Mouse (Mus musculus): ENCODE results near the gene Gm21708.
"Not testable (repeated sequence)": the region's sequence is repeated elsewhere in the genome, so short reads cannot be mapped to it uniquely, and the experiment has no call there.

The Gm21708 gene

GRCm38 (mm10) chrY:3410067-3410466 is at the start of gene Gm21708, which contains the start of gene Gm21704:
Gene Gm21708, minus strand, starts transcription at chrY:3410167.
Gene Gm21704, minus strand, starts transcription at chrY:3410167.
- in situ Hi-C loops (cut with MboI, MseI) = not testable (repeated sequence)
